Mouse (Mus musculus): Measurements from ENCODE around the gene Wdr82.
"Not testable (repeated sequence)": the region's sequence is repeated elsewhere in the genome, so short reads cannot be mapped to it uniquely, and the experiment has no call there.

Wdr82 gene

GRCm38 (mm10) chr9:106166709-106167108 is 4.0 kb upstream of the Wdr82 start:
- DNase-seq (ENCODE audit: low spot score in 2 of 2), result no peak

GRCm38 (mm10) chr9:106167241-106167640 is 3.5 kb upstream of the Wdr82 start:
- no peak for DNase-seq (ENCODE audit: low spot score in 2 of 2)

GRCm38 (mm10) chr9:106167703-106168102 is 3.0 kb upstream of the Wdr82 start:
- no peak for DNase-seq (ENCODE audit: low spot score in 2 of 2)

GRCm38 (mm10) chr9:106169006-106169405 is 1.7 kb upstream of the Wdr82 start:
- not testable (repeated sequence) for DNase-seq (ENCODE audit: low spot score in 2 of 2)

GRCm38 (mm10) chr9:106169917-106170316 is 811 bp upstream of the Wdr82 start:
- no peak for DNase-seq (ENCODE audit: low spot score in 2 of 2)

GRCm38 (mm10) chr9:106171346-106172158 is 824 bp downstream of the Wdr82 start:
- peak in 1 of 2 experiments; percentile 34 for DNase-seq (ENCODE audit: low spot score in 2 of 2)

GRCm38 (mm10) chr9:106172527-106172926 is 1.8 kb downstream of the Wdr82 start:
- DNase-seq (ENCODE audit: low spot score in 2 of 2), result no peak

- DNase-seq (ENCODE audit: low spot score in 2 of 2), result no peak
These were observed 2.6 kb downstream of the Wdr82 start for GRCm38 (mm10) chr9:106173363-106173762.

- DNase-seq (ENCODE audit: low spot score in 2 of 2), result no peak
These were observed 4.9 kb downstream of the Wdr82 start for GRCm38 (mm10) chr9:106175552-106176200.

GRCm38 (mm10) chr9:106176769-106177168 is 6.0 kb downstream of the Wdr82 start:
- DNase-seq (ENCODE audit: low spot score in 2 of 2), result no peak

GRCm38 (mm10) chr9:106177799-106178198 is 7.1 kb downstream of the Wdr82 start:
- no peak for DNase-seq (ENCODE audit: low spot score in 2 of 2)

- no peak for DNase-seq (ENCODE audit: low spot score in 2 of 2)
These were observed 8.7 kb downstream of the Wdr82 start for GRCm38 (mm10) chr9:106179454-106179853.

- no peak for DNase-seq (ENCODE audit: low spot score in 2 of 2)
These were observed 9.2 kb downstream of the Wdr82 start for GRCm38 (mm10) chr9:106179964-106180363.

GRCm38 (mm10) chr9:106182146-106182545 is 11.4 kb downstream of the Wdr82 start:
- DNase-seq (ENCODE audit: low spot score in 2 of 2), result no peak

- no peak for DNase-seq (ENCODE audit: low spot score in 2 of 2)
These were observed 13.3 kb downstream of the Wdr82 start for GRCm38 (mm10) chr9:106183996-106184395.

GRCm38 (mm10) chr9:106191355-106191754 is 20.6 kb downstream of the Wdr82 start:
- no peak for DNase-seq (ENCODE audit: low spot score in 2 of 2)

GRCm38 (mm10) chr9:106192024-106192423 is 21.3 kb downstream of the Wdr82 start:
- DNase-seq (ENCODE audit: low spot score in 2 of 2), result no peak

GRCm38 (mm10) chr9:106192998-106193397 is 22.3 kb downstream of the Wdr82 start:
- DNase-seq (ENCODE audit: low spot score in 2 of 2), result no peak

- no peak for DNase-seq (ENCODE audit: low spot score in 2 of 2)
These were observed 23.4 kb downstream of the Wdr82 start for GRCm38 (mm10) chr9:106193930-106194807.

- DNase-seq (ENCODE audit: low spot score in 2 of 2), result peak in 1 of 2 experiments; percentile 46
These were observed 25.0 kb downstream of the Wdr82 start for GRCm38 (mm10) chr9:106195693-106196092.

GRCm38 (mm10) chr9:106197081-106197713 is 26.5 kb downstream of the Wdr82 start:
- no peak for DNase-seq (ENCODE audit: low spot score in 2 of 2)

GRCm38 (mm10) chr9:106197732-106198131 is 27.0 kb downstream of the Wdr82 start:
- DNase-seq (ENCODE audit: low spot score in 2 of 2), result no peak
